Mouse (Mus musculus): ENCODE measurements at regions not wholly inside any gene's neighbourhood (a gene's known extent, or its start where the extent isn't known, plus 50 kb on each side); places are given as distances from the start of the nearest gene placed in this dataset.
A peak's percentile ranks its signal among the peaks of the same experiment; 100 is the strongest.

- WGBS: 91% methylated on average over 3 of the region's 3 CpGs
- H3K9me3 ChIP-seq: no peaks in the 10 kb centered on the region
- H3K27ac ChIP-seq: no peak overlapping the region
- no peak overlapping the region for H3K9ac ChIP-seq
- H3K4me1 ChIP-seq: no peaks in the 10 kb centered on the region
- no peaks in the 10 kb centered on the region for H3K36me3 ChIP-seq (replicated peaks)
- H3K4me2 ChIP-seq: no peak overlapping the region
- no peak overlapping the region for H3K4me3 ChIP-seq
- H3K27me3 ChIP-seq (replicated peaks): no peaks in the 10 kb centered on the region
- ATAC-seq (replicated peaks): 0 out of 2 replicates have a peak, but pooled peaks have one; percentile 27
Observed at GRCm38 (mm10) chr3:159282594-159282993, 212.6 kb upstream of the Depdc1a start.

- H3K9me3 ChIP-seq: no peaks in the 10 kb centered on the region
Observed at GRCm38 (mm10) chr3:159317471-159317870, 177.8 kb upstream of the Depdc1a start.

GRCm38 (mm10) chr3:159348053-159348452 is 147.2 kb upstream of the Depdc1a start:
- Histone ChIP-seq H3K4me2 (no peak overlapping the region), H3K27me3 (replicated peaks) (no peaks in the 10 kb centered on the region), H3K4me3 (no peak overlapping the region), H3K36me3 (replicated peaks) (no peaks in the 10 kb centered on the region), H3K9me3 (no peaks in the 10 kb centered on the region), H3K27ac (no peak overlapping the region), H3K9ac (no peak overlapping the region), H3K4me1 (no peaks in the 10 kb centered on the region)
- ATAC-seq (replicated peaks): no peak
- WGBS: 82% methylated on average over 2 of the region's 2 CpGs

More at GRCm38 (mm10) chr3:159317471-159317870, 177.8 kb upstream of the Depdc1a start:
- no peak for ATAC-seq (replicated peaks)
- Histone ChIP-seq H3K4me1 (no peaks in the 10 kb centered on the region), H3K4me2 (no peak overlapping the region), H3K4me3 (no peak overlapping the region), H3K27ac (no peak overlapping the region), H3K9ac (no peak overlapping the region), H3K36me3 (replicated peaks) (no peaks in the 10 kb centered on the region), H3K27me3 (replicated peaks) (no peaks in the 10 kb centered on the region)
- 73% methylated on average over 3 of the region's 3 CpGs for WGBS

- no peaks in the 10 kb centered on the region for H3K27me3 ChIP-seq (replicated peaks)
- no peak overlapping the region for H3K4me2 ChIP-seq
- WGBS: 90% methylated on average over 6 of the region's 6 CpGs
- H3K9ac ChIP-seq: no peak overlapping the region
- no peaks in the 10 kb centered on the region for H3K36me3 ChIP-seq (replicated peaks)
- ATAC-seq (replicated peaks): no peak
- no peaks in the 10 kb centered on the region for H3K4me1 ChIP-seq
- no peak overlapping the region for H3K27ac ChIP-seq
- no peak overlapping the region for H3K4me3 ChIP-seq
- no peaks in the 10 kb centered on the region for H3K9me3 ChIP-seq
Observed at GRCm38 (mm10) chr3:159353730-159354129, 141.5 kb upstream of the Depdc1a start.

- H3K36me3 ChIP-seq (replicated peaks): no peaks in the 10 kb centered on the region
- no peak overlapping the region for H3K4me3 ChIP-seq
- no peaks in the 10 kb centered on the region for H3K27me3 ChIP-seq (replicated peaks)
- H3K9me3 ChIP-seq: no peaks in the 10 kb centered on the region
- H3K27ac ChIP-seq: no peak overlapping the region
- ATAC-seq (replicated peaks): no peak
- H3K4me1 ChIP-seq: no peaks in the 10 kb centered on the region
- no peak overlapping the region for H3K9ac ChIP-seq
- H3K4me2 ChIP-seq: no peak overlapping the region
Observed at GRCm38 (mm10) chr3:159373177-159373576, 122.1 kb upstream of the Depdc1a start.
